Mouse (Mus musculus): ENCODE results near the gene Ago4. TPM values are rescaled to one million over a fixed set of nuclear protein-coding genes. Genes with fewer than 3 reads are reported as not detected.
A peak's percentile ranks its signal among the peaks of the same experiment; 100 is the strongest.

Ago4 gene
- total RNA-seq, 2 experiments from 2014 or later = 8.1 to 9.7 TPM

DNA sequence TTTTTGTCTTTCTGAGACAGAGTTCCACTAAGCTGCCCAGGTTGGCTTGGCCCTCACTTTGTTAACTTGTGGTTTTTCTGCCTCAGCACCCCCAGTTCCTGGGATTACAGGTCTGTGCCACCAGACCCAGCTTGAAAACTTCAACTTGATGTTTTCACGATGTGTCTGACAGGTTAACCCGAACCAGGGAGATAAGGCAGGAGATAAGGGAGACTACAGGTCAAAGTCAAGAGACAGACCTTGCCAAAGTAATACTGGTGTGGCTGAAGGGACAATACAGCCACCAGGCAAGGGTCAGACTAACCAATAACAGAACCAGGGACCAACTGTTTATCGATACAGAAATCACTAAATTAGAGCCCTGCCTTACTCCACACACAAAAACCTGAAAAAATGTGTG is 53.0 kb downstream of the Ago4 start:
- DNase-seq (ENCODE audit: low spot score in 2 of 2) = no peak

DNA sequence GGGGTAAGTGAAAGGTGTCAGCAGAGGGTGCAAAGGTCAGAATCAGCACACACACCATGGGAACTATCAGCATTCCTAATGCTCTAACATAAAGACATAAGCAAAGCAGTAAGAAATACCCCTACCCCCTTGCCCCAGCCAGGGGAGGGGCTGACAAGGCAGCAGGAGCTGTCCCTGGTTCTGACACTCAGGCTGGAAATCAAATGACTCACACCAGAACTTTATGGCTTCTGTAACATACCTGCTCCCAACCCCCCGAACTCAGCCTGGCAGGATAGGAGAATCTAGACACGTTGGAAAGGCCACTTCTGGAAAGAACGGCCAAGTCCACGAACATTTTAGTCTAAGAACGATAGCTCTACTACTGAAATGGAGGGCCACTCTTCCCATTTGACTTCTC is 60.2 kb downstream of the Ago4 start:
- DNase-seq (ENCODE audit: low spot score in 2 of 2) = no peak

- DNase-seq (ENCODE audit: low spot score in 2 of 2) = no peak
Measured at GRCm38 (mm10) chr4:126469334-126469733, 63.9 kb downstream of the Ago4 start.

DNA sequence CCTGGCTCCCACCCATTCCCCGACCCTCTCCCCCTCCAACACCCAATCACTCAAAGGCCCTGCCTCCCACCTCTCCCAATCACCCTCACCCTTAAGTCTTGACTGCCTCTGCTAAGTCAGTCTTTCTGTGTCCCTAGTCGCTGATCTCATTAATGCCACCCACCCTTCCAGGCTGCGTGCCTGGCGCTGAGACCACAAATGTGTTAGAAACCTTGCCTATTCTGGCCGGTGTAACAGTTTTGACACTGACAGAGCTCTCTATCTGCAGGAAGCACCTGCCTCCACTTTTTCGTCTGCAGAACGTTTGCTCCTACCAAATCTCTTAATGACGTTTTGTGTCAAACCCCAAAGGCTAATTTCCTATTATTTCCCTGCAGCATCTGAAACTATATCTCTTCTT is 64.3 kb downstream of the Ago4 start:
- no peak for DNase-seq (ENCODE audit: low spot score in 2 of 2)

GRCm38 (mm10) chr4:126468285-126468901 is 64.9 kb downstream of the Ago4 start, which contains the start of gene Ago1:
Gene Ago1 (minus strand): TSS chr4:126468583.
- peak; percentile 93 to 96 for DNase-seq (ENCODE audit: low spot score in 2 of 2)

DNA sequence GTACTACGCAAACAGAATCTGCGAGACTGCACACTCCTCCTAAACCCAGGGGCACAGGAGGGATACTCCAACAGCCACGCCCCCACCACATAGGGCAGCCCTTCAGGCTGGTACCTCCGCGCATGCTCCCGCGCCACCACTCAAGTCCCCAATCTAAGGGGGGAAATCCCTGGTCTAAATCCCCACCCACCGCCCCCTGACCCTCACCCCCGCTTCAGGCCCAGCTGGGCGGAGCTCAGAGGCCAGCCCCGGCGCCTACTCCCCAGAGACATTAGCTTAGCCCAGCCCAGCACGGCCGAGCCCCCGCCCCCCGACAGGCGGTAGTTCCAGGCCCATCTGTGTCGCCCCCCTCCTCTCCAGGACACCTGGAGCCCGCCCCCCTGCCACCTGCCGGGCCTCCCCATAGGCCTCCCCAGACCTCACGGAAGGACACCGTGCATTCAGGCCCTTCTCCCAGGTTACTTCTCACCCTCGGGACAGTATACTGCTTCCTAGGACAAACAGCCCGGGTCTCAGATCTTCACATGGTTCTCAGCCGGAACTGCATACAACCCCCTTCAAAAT is 65.5 kb downstream of the Ago4 start:
- DNase-seq (ENCODE audit: low spot score in 2 of 2) = peak in 1 of 2 experiments; percentile 59

DNA sequence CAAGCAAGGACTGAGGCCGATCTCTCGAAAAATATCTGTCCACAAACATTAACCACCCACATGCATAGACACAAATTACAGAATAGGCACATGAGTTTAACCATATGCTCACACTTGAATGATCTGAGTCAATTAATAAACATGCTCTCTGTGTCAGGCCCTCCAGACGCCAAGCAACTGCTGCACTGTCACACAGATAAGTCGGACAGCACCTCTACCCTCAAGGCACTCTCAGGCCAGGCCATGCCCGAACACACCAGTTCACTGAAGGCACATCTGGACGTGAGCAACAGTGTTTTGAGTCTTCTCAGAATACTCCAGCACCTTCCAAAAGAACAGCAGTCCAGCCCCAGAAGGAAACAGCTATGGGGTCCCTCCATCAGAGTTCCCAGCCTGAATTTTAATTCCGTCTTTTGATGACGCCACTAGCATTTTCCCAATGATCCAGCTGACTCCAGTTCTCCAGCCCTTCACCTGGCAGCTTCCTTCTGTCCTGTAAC is 67.0 kb downstream of the Ago4 start:
- DNase-seq (ENCODE audit: low spot score in 2 of 2) = no peak

DNA sequence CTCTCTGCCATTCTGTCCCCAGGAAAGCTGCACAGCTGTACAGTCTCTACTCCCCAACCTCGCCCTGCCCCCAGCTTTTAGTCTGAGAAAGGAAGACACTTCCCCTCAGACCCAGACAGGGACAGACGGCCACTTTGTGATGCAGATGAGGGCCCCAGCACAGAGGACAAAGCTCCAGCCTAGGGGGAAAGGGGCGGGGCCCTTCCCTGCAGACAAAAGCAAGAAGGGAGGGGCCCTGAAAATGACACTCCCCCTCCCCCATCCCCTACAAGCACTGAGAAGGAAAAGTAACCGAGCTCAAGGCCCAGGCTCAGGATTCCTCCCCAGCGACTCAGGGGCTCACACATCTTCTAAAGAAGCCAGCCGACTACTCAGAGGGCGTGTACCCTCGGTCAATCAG is 67.4 kb downstream of the Ago4 start:
- DNase-seq (ENCODE audit: low spot score in 2 of 2) = peak in 1 of 2 experiments; percentile 46

- no peak for DNase-seq (ENCODE audit: low spot score in 2 of 2)
Measured at GRCm38 (mm10) chr4:126464892-126465235, 68.4 kb downstream of the Ago4 start.

- DNase-seq (ENCODE audit: low spot score in 2 of 2) = no peak
Measured at GRCm38 (mm10) chr4:126464189-126464891, 68.9 kb downstream of the Ago4 start.

- DNase-seq (ENCODE audit: low spot score in 2 of 2) = no peak
Measured at GRCm38 (mm10) chr4:126455441-126455840, 77.8 kb downstream of the Ago4 start.

DNA sequence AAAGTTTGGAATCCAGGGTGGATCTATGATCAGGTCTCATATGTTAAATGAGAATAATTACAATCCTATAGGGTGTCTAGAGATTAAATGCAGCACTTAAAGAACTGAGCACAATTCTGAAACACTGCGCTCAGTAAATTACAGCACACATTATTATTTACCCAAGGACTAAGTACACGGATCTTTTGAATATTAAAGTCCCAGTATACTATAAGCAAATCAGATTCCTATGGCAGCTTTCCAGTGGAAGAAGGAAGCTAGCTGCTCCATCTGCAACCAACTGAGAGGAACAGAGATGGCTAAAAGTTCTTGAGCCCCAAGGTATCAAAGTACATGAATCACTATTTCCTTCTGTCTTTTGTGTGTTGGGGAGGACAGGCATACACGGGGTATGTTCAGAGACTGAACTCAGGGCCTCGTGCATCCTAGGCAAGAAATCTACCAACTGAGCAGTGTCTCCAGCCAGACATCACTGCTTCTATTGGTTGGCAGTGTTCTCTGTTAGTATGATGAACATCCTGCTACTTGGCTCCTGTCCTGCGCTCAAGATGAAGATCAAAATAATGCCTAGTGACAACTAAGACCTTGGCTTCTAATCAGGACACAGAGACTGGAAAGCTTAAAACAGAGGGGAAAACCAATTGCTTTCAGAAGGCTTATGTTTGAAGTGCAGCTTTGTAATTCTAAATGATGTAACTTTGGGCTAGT is 78.6 kb downstream of the Ago4 start:
- DNase-seq (ENCODE audit: low spot score in 2 of 2) = no peak

DNA sequence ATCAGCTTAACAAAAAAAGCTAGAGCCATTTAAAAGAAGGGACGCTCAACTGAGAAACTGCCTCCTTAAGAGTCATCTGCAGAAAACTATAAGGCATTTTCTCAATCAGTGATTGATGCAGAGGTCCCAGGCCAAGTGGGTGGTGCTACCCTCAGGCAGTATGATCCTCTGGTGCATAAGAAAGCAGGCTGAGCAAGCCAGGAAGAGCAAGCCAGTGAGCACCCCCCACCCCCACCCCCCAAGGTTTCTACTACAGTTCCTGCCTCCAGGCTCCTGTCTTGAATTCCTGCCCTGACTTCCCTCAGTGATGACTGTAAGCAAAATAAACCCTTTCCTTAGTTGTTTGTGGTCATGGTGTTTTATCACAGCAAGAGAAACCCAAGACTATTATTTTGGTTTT is 83.0 kb downstream of the Ago4 start:
- no peak for DNase-seq (ENCODE audit: low spot score in 2 of 2)

DNA sequence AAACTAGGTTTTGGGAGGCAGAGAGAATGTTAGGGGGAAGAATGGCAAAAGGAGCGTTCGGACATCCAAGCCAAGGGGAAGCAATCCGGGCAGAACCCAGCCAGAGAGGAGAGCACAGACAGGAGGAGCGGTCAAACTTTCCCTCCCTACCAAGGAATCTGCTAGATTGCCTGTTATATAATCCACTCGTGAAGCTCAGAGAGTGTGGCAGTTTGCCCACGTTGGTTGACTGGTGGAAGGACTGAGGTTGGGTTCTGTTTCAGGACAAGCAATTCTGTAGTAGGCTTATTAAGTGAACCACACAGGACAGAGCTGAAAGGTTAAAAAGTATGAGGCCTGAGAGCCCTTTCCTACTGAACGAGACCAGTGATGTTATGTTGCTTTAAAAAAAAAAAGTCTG is 86.1 kb downstream of the Ago4 start:
- no peak for DNase-seq (ENCODE audit: low spot score in 2 of 2)

DNA sequence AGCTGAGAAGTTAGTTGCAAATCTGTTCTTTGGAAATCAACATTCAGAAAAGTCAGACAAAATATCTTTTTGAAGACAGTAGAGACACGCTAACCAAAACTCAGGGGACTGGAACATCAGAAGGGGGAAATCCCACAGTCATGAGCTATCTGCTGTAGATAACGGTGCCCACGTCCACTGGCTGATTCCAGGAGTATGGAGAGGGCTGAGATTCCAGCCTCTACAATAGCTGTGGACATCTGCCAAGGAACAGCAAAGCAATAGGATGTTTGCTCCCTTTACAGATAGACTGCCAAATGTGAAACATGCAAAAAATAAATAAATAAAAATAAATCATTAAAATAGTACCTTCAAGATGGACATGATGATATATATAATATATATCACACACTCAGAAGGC is 88.7 kb downstream of the Ago4 start:
- no peak for DNase-seq (ENCODE audit: low spot score in 2 of 2)

Small RNAs within 50 kb of the gene (microRNA-seq; reads per million reads assigned to microRNA genes)
- gene Mir7119 = 0 reads per million in 2 experiments

Other genes with a start within 250 kb of the Ago4 start
- gene Col8a2, start 246.7 kb downstream of the Ago4 start, total RNA-seq (2021) = 1 to 10 TPM; 1.7 to 2.3 TPM
- 10 to 100 TPM; 29.1 to 32.3 TPM for gene Adprhl2, start 211.8 kb downstream of the Ago4 start, total RNA-seq (2021)
- under 1 TPM; 0.94 to 0.99 TPM for gene Tekt2, start 207.8 kb downstream of the Ago4 start, total RNA-seq (2021)
- 10 to 100 TPM; 36.9 to 38.7 TPM for gene Ago3, start 103.9 kb downstream of the Ago4 start, total RNA-seq (2021)
- 10 to 100 TPM; 58.7 to 59.3 TPM for gene Ago1, start 64.9 kb downstream of the Ago4 start, total RNA-seq (2021)
- under 1 TPM; 0.87 to 0.91 TPM for gene Clspn, start 23.5 kb upstream of the Ago4 start, total RNA-seq (2021)
- 10 to 100 TPM; 70.4 to 71.1 TPM for gene 5730409E04Rik, start 76.3 kb upstream of the Ago4 start, total RNA-seq (2021)
- 100 to 1,000 TPM; 100 to 115 TPM for gene Psmb2, start 144.2 kb upstream of the Ago4 start, total RNA-seq (2021)
- gene Tfap2e, start 202.8 kb upstream of the Ago4 start, total RNA-seq (2021) = not detected
- gene Ncdn, start 220.0 kb upstream of the Ago4 start, total RNA-seq (2021) = 1,000 to 10,000 TPM; 2,035 to 2,092 TPM
- 10 to 100 TPM; 60.9 to 61.3 TPM for gene AU040320, start 220.1 kb upstream of the Ago4 start, total RNA-seq (2021)

All from layer of hippocampus, adult 18-20 months (tissue).